Mouse (Mus musculus): ENCODE data around the gene Apol9b.

The Apol9b gene

GRCm38 (mm10) chr15:77746326-77746725 lies 17.5 kb downstream of the Apol9b start:
- no peak for DNase-seq (ENCODE audit: low spot score)

- DNase-seq (ENCODE audit: low spot score): no peak
These were observed 19.6 kb downstream of the Apol9b start for GRCm38 (mm10) chr15:77748414-77748813.

- no peak for DNase-seq (ENCODE audit: low spot score)
These were observed 20.9 kb downstream of the Apol9b start for GRCm38 (mm10) chr15:77749717-77750116.

- DNase-seq (ENCODE audit: low spot score): no peak
These were observed 21.6 kb downstream of the Apol9b start for GRCm38 (mm10) chr15:77750461-77750860.

GRCm38 (mm10) chr15:77752443-77752842 lies 23.6 kb downstream of the Apol9b start:
- no peak for DNase-seq (ENCODE audit: low spot score)

GRCm38 (mm10) chr15:77755132-77755531 lies 26.3 kb downstream of the Apol9b start:
- DNase-seq (ENCODE audit: low spot score): no peak

GRCm38 (mm10) chr15:77756081-77756480 lies 27.2 kb downstream of the Apol9b start:
- DNase-seq (ENCODE audit: low spot score): no peak

- DNase-seq (ENCODE audit: low spot score): peak; percentile 40
These were observed 28.0 kb downstream of the Apol9b start, which contains the start of gene Apol8 for GRCm38 (mm10) chr15:77756848-77757247. TSS of gene Apol8 (minus strand) at chr15:77757003.

- DNase-seq (ENCODE audit: low spot score): no peak
These were observed 28.9 kb downstream of the Apol9b start for GRCm38 (mm10) chr15:77757586-77758226.

- DNase-seq (ENCODE audit: low spot score): no peak
These were observed 31.2 kb downstream of the Apol9b start for GRCm38 (mm10) chr15:77760037-77760436.

GRCm38 (mm10) chr15:77761083-77761482 lies 32.2 kb downstream of the Apol9b start:
- no peak for DNase-seq (ENCODE audit: low spot score)

- no peak for DNase-seq (ENCODE audit: low spot score)
These were observed 32.9 kb downstream of the Apol9b start for GRCm38 (mm10) chr15:77761561-77762380.

- DNase-seq (ENCODE audit: low spot score): no peak
These were observed 34.2 kb downstream of the Apol9b start for GRCm38 (mm10) chr15:77763050-77763449.

GRCm38 (mm10) chr15:77763702-77764101 lies 34.9 kb downstream of the Apol9b start:
- no peak for DNase-seq (ENCODE audit: low spot score)

GRCm38 (mm10) chr15:77764391-77765006 lies 35.7 kb downstream of the Apol9b start:
- DNase-seq (ENCODE audit: low spot score): no peak

GRCm38 (mm10) chr15:77765484-77766093 lies 36.8 kb downstream of the Apol9b start:
- no peak for DNase-seq (ENCODE audit: low spot score)

- DNase-seq (ENCODE audit: low spot score): no peak
These were observed 38.1 kb downstream of the Apol9b start for GRCm38 (mm10) chr15:77766981-77767380.

GRCm38 (mm10) chr15:77770341-77770740 lies 41.5 kb downstream of the Apol9b start:
- no peak for DNase-seq (ENCODE audit: low spot score)

- no peak for DNase-seq (ENCODE audit: low spot score)
These were observed 42.1 kb downstream of the Apol9b start for GRCm38 (mm10) chr15:77770942-77771341.

- DNase-seq (ENCODE audit: low spot score): no peak
These were observed 44.5 kb downstream of the Apol9b start for GRCm38 (mm10) chr15:77773099-77773915.

GRCm38 (mm10) chr15:77774303-77774702 lies 45.5 kb downstream of the Apol9b start:
- DNase-seq (ENCODE audit: low spot score): no peak
